Mouse (Mus musculus) liver, embryonic 14.5 days (tissue): ENCODE data around the gene Gm20538. TPM values are rescaled to one million over a fixed set of nuclear protein-coding genes. Genes with fewer than 3 reads are reported as not detected.

Experiments used
- ATAC-seq: fragments of 200-750 bp; cut with Nextera tagmentation; 2 replicates; pipeline ENCODE4 v1.8.0; 2017; ENCODE audit warnings: moderate number of reproducible peaks, mild to moderate bottlenecking, moderate library complexity; ENCODE audit not compliant: insufficient read depth
- DNase-seq, 3 experiments: peaks; one replicate each; pipeline ENCODE4 v3.0.0-alpha.2; 2012 to 2013; ENCODE audit warnings: low read depth in 3 of 3, low spot score in 3 of 3
- H3K27ac ChIP-seq: fragments of 300-500 bp; sonication (generic); 2 replicates; pipeline ENCODE4 v1.5.1; 2014; ENCODE audit warnings: moderate library complexity, mild to moderate bottlenecking, control low read depth, inconsistent platforms
- H3K27me3 ChIP-seq: fragments of 300-500 bp; sonication (generic); 2 replicates; pipeline ENCODE4 v1.6.1; 2014; ENCODE audit warnings: mild to moderate bottlenecking, low read length, moderate library complexity; ENCODE audit not compliant: control insufficient read depth, insufficient read depth
- H3K36me3 ChIP-seq: fragments of 300-500 bp; sonication (generic); replicated peaks from 2 replicates; pipeline ENCODE4 v1.6.1; 2014; ENCODE audit warnings: low read depth; ENCODE audit not compliant: control insufficient read depth, insufficient read depth
- H3K4me1 ChIP-seq, 2 experiments: fragments of 200-500 bp in 1 of 2; fragments of 300-500 bp in 1 of 2; sonication (generic) in 1 of 2; replicated peaks; 2 replicates each; pipeline ENCODE4 v1.6.1; 2012 to 2014; ENCODE audit warnings: antibody characterized with exemption in 1 of 2, inconsistent platforms in 1 of 2, low read length in 1 of 2; ENCODE audit not compliant: control insufficient read depth in 2 of 2, insufficient read depth in 2 of 2
- H3K4me2 ChIP-seq: fragments of 300-500 bp; sonication (generic); 2 replicates; pipeline ENCODE4 v1.6.1; 2014; ENCODE audit warnings: low read depth, mild to moderate bottlenecking, control low read depth, moderate library complexity
- H3K4me3 ChIP-seq, 2 experiments: fragments of 200-500 bp in 1 of 2; fragments of 300-500 bp in 1 of 2; sonication (generic) in 1 of 2; 2 replicates each; pipeline ENCODE4 v1.5.1; 2012 to 2014; ENCODE audit warnings: low read depth in 2 of 2, low read length in 2 of 2, mild to moderate bottlenecking in 2 of 2, control low read depth in 1 of 2, inconsistent platforms in 1 of 2, moderate library complexity in 1 of 2; ENCODE audit not compliant: insufficient read depth in 1 of 2
- H3K9ac ChIP-seq: fragments of 300-500 bp; sonication (generic); replicated peaks from 2 replicates; pipeline ENCODE4 v1.6.1; 2014; ENCODE audit warnings: mild to moderate bottlenecking, control low read depth, moderate library complexity
- H3K9me3 ChIP-seq: fragments of 300-500 bp; sonication (generic); 2 replicates; pipeline ENCODE4 v1.6.1; 2016; ENCODE audit warnings: low read length, mixed read lengths; ENCODE audit not compliant: control insufficient read depth
- CTCF ChIP-seq: IDR thresholded peaks from 2 replicates; pipeline ENCODE4 v1.5.1; 2016; ENCODE audit warnings: antibody characterized with exemption, low read depth, control low read depth
- EP300 ChIP-seq: IDR thresholded peaks from 2 replicates; pipeline ENCODE4 v1.6.1; 2016; ENCODE audit warnings: antibody characterized with exemption, low read depth
- WGBS: fragments of 180-500 bp; shearing (Covaris S2); extraction: QIAGEN DNeasy Blood & Tissue Kit; methylation state at CpG from one replicate; pipeline ENCODE4 v1.1.7; 2014; ENCODE audit not compliant: insufficient replicate concordance; 5-methylcytosine and 5-hydroxymethylcytosine counted together
- polyA plus RNA-seq, 2 experiments: library from polyadenylated mRNA; depleted of rRNA in 1 of 2; stranded (reverse) in 1 of 2; unstranded in 1 of 2; fragments of >200 nt; fragmentation: Nextera tagmentation in 1 of 2; extraction: Ambion mirVana in 1 of 2; gene quantifications; 2 replicates each; pipeline versions ENCODE4 v1.2.1 to v1.2.3; 2012 to 2014

Gm20538 gene
- polyA plus RNA-seq, 2 experiments: not detected

- Histone ChIP-seq H3K27me3 (no peaks in the 10 kb centered on the region; the same call in 1 of the 2 replicates), H3K36me3 (no peaks in the 10 kb centered on the region), H3K4me1 (no peaks in the 10 kb centered on the region), H3K9me3 (no peaks in the 10 kb centered on the region), H3K27ac (no peak overlapping the region), H3K9ac (no peak overlapping the region), H3K4me3 (no peak overlapping the region), H3K4me2 (no peak overlapping the region)
- TF ChIP-seq EP300 (no peak), CTCF (no peak)
- WGBS: 60% methylated on average over 6 of the region's 6 CpGs
- ATAC-seq (no peak), DNase-seq (no peak)
Observed at GRCm38 (mm10) chr19:44501925-44502324, 50.7 kb downstream of the Gm20538 start.

- Histone ChIP-seq H3K4me2 (no peak overlapping the region), H3K27ac (no peak overlapping the region), H3K9me3 (no peaks in the 10 kb centered on the region), H3K9ac (no peak overlapping the region), H3K36me3 (no peaks in the 10 kb centered on the region), H3K4me1 (no peaks in the 10 kb centered on the region), H3K27me3 (no peaks in the 10 kb centered on the region; the same call in 1 of the 2 replicates), H3K4me3 (no peak overlapping the region)
- no peak for ATAC-seq
- 47% methylated on average over 5 of the region's 5 CpGs for WGBS
- TF ChIP-seq EP300: no peak
- no peak for TF ChIP-seq CTCF
- DNase-seq: no peak
Observed at GRCm38 (mm10) chr19:44500240-44500639, 52.4 kb downstream of the Gm20538 start.

GRCm38 (mm10) chr19:44498936-44499335 is 53.7 kb downstream of the Gm20538 start:
- no peaks in the 10 kb centered on the region for H3K36me3 ChIP-seq
- WGBS: 41% methylated on average over 6 of the region's 6 CpGs
- no peak overlapping the region for H3K4me3 ChIP-seq
- DNase-seq: no peak
- H3K9ac ChIP-seq: no peak overlapping the region
- ATAC-seq: no peak
- no peaks in the 10 kb centered on the region; a peak in 1 of 4 replicates for H3K4me1 ChIP-seq
- H3K9me3 ChIP-seq: no peaks in the 10 kb centered on the region
- no peaks in the 10 kb centered on the region; the same call in 1 of the 2 replicates for H3K27me3 ChIP-seq
- no peak overlapping the region for H3K4me2 ChIP-seq
- no peak overlapping the region for H3K27ac ChIP-seq
- no peak for TF ChIP-seq EP300
- TF ChIP-seq CTCF: no peak

- H3K27ac ChIP-seq: no peak overlapping the region
- no peak overlapping the region for H3K4me2 ChIP-seq
- H3K9ac ChIP-seq: no peak overlapping the region
- no peaks in the 10 kb centered on the region; a peak in 1 of 4 replicates for H3K4me1 ChIP-seq
- no peak overlapping the region for H3K4me3 ChIP-seq
- H3K36me3 ChIP-seq: no peaks in the 10 kb centered on the region
- DNase-seq (no peak), ATAC-seq (no peak)
- TF ChIP-seq EP300 (no peak), CTCF (no peak)
- 54% methylated on average over 10 of the region's 10 CpGs for WGBS
- no peaks in the 10 kb centered on the region; the same call in 1 of the 2 replicates for H3K27me3 ChIP-seq
- no peaks in the 10 kb centered on the region for H3K9me3 ChIP-seq
Observed at GRCm38 (mm10) chr19:44496941-44497340, 55.7 kb downstream of the Gm20538 start.

DNA sequence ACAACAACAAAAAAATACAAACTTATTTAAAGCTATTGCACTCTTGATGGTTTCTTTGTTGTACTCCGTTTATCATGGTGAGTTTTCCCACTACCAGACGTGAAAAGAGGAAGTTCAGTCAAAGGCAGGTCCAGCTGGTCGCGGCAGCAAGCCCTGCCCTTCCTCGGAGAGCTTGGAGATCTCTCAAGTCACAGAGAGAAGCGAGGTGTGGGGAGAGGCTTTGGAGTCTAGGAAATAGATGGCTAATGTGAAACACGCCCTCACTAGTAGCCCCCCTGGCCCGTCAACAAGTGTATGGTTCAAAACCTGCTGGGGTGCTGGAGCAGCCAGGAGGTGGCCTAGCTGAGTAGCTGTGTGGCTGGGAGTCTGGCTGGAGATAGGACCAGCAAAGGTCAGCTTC is 56.1 kb downstream of the Gm20538 start:
- H3K36me3 ChIP-seq: no peaks in the 10 kb centered on the region
- no peak overlapping the region for H3K9ac ChIP-seq
- H3K4me3 ChIP-seq: no peak overlapping the region
- no peak overlapping the region for H3K27ac ChIP-seq
- WGBS: 9% methylated on average over 8 of the region's 8 CpGs
- DNase-seq (no peak), ATAC-seq (no peak)
- H3K4me1 ChIP-seq: no peaks in the 10 kb centered on the region; a peak in 1 of 4 replicates
- no peak for TF ChIP-seq EP300
- TF ChIP-seq CTCF: no peak
- no peaks in the 10 kb centered on the region for H3K9me3 ChIP-seq
- H3K4me2 ChIP-seq: no peak overlapping the region
- H3K27me3 ChIP-seq: no peaks in the 10 kb centered on the region; the same call in 1 of the 2 replicates

Other genes with a start within 250 kb of the Gm20538 start
- gene Scd4, start 219.7 kb downstream of the Gm20538 start, polyA plus RNA-seq (2012; rRNA removed): 0.04 and 0.08 TPM in 2 replicates
- 0.09 TPM in 1 of 2 replicates, not detected in the other for gene Scd4, start 219.7 kb downstream of the Gm20538 start, polyA plus RNA-seq (2014; fragmentation: Nextera tagmentation; extraction: Ambion mirVana)
- 22.5 and 25.1 TPM in 2 replicates for gene Scd1, start 145.0 kb downstream of the Gm20538 start, polyA plus RNA-seq (2012; rRNA removed)
- 11.1 and 11.9 TPM in 2 replicates for gene Scd1, start 145.0 kb downstream of the Gm20538 start, polyA plus RNA-seq (2014; fragmentation: Nextera tagmentation; extraction: Ambion mirVana)
- gene Wnt8b, start 59.4 kb downstream of the Gm20538 start, polyA plus RNA-seq (2012; rRNA removed): not detected in 2 replicates
- not detected in 2 replicates for gene Wnt8b, start 59.4 kb downstream of the Gm20538 start, polyA plus RNA-seq (2014; fragmentation: Nextera tagmentation; extraction: Ambion mirVana)
- gene Sec31b, start 7.0 kb downstream of the Gm20538 start, polyA plus RNA-seq (2012; rRNA removed): 0.46 and 0.48 TPM in 2 replicates
- 0.11 and 0.20 TPM in 2 replicates for gene Sec31b, start 7.0 kb downstream of the Gm20538 start, polyA plus RNA-seq (2014; fragmentation: Nextera tagmentation; extraction: Ambion mirVana)
- gene Ndufb8, start 2.6 kb upstream of the Gm20538 start, polyA plus RNA-seq (2012; rRNA removed): 209 and 212 TPM in 2 replicates
- 347 and 349 TPM in 2 replicates for gene Ndufb8, start 2.6 kb upstream of the Gm20538 start, polyA plus RNA-seq (2014; fragmentation: Nextera tagmentation; extraction: Ambion mirVana)
- gene Hif1an, start 10.0 kb upstream of the Gm20538 start, polyA plus RNA-seq (2012; rRNA removed): 5.7 and 6.6 TPM in 2 replicates
- 6.5 and 7.2 TPM in 2 replicates for gene Hif1an, start 10.0 kb upstream of the Gm20538 start, polyA plus RNA-seq (2014; fragmentation: Nextera tagmentation; extraction: Ambion mirVana)
- gene Pax2, start 203.2 kb upstream of the Gm20538 start, polyA plus RNA-seq (2012; rRNA removed): 0.02 TPM in 1 of 2 replicates, not detected in the other
- gene Pax2, start 203.2 kb upstream of the Gm20538 start, polyA plus RNA-seq (2014; fragmentation: Nextera tagmentation; extraction: Ambion mirVana): not detected in 2 replicates